Mouse (Mus musculus): ENCODE measurements at regions not wholly inside any gene's neighbourhood (a gene's known extent, or its start where the extent isn't known, plus 50 kb on each side); places are given as distances from the start of the nearest gene placed in this dataset.

DNA sequence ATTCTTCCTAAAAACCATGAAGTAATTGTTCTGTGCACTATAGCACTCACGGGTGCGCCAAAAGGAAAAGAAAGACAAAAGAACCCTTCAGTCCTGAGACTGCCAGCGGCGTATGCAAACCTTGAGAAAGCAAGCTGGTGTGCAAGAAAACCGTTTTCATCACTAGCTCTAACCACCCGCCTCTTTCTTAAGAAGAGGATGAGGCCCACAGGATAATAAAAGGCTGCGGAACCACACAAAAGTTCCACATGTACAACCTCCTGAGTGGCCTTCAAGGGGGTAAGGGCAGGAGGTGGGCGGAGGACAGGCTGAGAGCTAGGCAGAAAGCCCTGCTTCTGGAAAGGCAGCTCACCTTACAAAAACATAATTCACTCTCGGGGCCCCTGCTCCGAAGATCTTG is 413.4 kb upstream of the Atp11b start:
- 10% methylated on average over 10 of the region's 10 CpGs for WGBS
- Histone ChIP-seq H3K27me3 (ENCODE audit: control insufficient read depth, insufficient read depth, low read length) (no peaks in the 10 kb centered on the region), H3K4me3 (ENCODE audit: control insufficient read depth, insufficient read depth, low read length) (no peak overlapping the region), H3K4me1 (replicated peaks; ENCODE audit: control insufficient read depth, insufficient read depth, low read length) (no peaks in the 10 kb centered on the region), H3K36me3 (ENCODE audit: control insufficient read depth, insufficient read depth, low read length) (no peaks in the 10 kb centered on the region), H3K27ac (ENCODE audit: control insufficient read depth, insufficient read depth, low read length) (no peak overlapping the region)
- DNase-seq: no peak
- TF ChIP-seq CTCF (IDR thresholded peaks at IDR 0.05; ENCODE audit: borderline replicate concordance, control insufficient read depth, extremely low read depth, insufficient read depth, low read length, poor library complexity) (no peak), POLR2A (IDR thresholded peaks at IDR 0.05; ENCODE audit: control insufficient read depth, extremely low read depth, insufficient read depth, low read length, poor library complexity) (no peak)

DNA sequence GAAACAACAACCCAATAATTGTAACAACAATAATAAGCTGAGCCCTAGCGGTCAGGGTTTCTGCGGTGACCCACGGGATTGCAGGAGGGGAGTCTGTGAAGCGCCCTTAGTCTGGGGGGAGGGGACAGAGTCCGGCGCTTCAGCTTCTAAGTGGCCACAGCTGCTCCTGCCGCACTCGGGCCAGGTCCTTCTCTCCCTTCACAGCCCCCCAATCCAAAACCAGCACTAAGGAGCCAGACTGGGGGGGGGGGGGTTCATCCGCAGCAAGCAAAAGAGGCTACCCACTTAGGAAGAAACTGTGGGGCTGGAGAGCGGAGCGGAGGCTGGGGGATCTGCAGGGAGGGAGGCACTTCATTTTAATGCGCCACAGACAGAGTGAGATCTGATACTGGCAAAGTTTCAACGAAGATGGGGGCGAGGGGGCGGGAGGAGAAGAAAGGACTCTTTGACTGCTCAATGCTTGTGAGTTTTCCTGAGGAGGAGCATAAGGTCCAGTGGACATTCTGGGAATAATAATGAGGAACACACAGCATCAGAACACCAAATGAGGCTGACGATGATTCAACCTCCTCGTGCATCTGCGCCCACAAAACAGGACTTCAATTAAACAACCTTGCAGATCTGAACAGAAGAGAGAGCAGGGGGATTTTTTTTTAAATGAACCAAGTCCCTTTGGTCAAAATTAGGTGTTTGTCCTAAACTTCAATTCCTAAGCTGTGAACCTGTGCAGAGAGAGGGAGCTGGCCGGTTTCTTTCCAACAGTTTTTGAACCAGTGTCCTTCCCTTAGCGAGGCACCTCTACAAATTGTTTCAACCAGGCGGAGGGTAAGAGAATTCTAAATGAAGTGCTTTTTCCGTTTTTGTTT is 412.7 kb upstream of the Atp11b start:
- WGBS: 9% methylated on average over 22 of the region's 22 CpGs
- Histone ChIP-seq H3K4me1 (replicated peaks; ENCODE audit: control insufficient read depth, insufficient read depth, low read length) (no peaks in the 10 kb centered on the region), H3K36me3 (ENCODE audit: control insufficient read depth, insufficient read depth, low read length) (no peaks in the 10 kb centered on the region), H3K4me3 (ENCODE audit: control insufficient read depth, insufficient read depth, low read length) (no peak overlapping the region), H3K27ac (ENCODE audit: control insufficient read depth, insufficient read depth, low read length) (no peak overlapping the region), H3K27me3 (ENCODE audit: control insufficient read depth, insufficient read depth, low read length) (no peaks in the 10 kb centered on the region)
- no peak for DNase-seq
- no peak for TF ChIP-seq POLR2A (IDR thresholded peaks at IDR 0.05; ENCODE audit: control insufficient read depth, extremely low read depth, insufficient read depth, low read length, poor library complexity)
- no peak for TF ChIP-seq CTCF (IDR thresholded peaks at IDR 0.05; ENCODE audit: borderline replicate concordance, control insufficient read depth, extremely low read depth, insufficient read depth, low read length, poor library complexity)

DNA sequence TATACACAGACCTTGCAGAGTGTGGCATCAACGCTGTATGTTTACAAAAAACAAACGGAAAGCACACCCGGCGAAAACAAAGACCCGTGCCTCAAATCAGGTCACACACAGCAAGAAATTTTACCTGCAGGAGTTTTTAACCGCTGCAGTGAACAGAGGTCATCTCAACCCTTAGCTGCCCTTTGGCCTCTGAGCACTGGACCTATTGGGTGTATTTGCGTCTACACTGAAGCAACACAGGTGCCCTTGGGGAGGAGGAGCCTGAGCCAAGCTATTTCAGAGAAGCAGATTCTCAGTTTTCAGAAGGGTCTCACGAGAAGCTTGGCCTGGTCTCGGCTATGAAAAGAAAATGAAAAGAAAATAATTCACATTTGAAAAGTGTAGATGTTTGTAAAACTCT is 412.1 kb upstream of the Atp11b start:
- H3K4me1 ChIP-seq (replicated peaks; ENCODE audit: control insufficient read depth, insufficient read depth, low read length): no peaks in the 10 kb centered on the region

DNA sequence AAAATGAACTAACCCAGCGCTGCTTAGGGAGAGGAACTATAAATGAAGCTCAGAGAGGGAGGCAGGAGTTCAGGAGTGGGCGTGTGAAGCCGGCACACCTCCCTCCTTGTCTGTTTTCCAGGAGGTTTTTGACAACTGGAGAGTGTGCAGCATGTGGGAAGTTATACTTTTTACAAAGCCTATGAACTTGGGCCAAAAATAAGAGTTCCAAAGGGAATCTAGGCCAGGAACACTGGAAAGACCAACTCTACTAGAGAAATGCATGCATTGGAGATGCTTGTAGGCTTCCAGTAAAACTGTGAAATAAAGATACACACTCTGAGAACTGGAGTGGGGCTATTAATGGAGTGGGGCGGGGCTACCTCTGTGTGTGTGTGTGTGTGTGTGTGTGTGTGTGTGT is 411.3 kb upstream of the Atp11b start:
- no peaks in the 10 kb centered on the region for H3K36me3 ChIP-seq (ENCODE audit: control insufficient read depth, insufficient read depth, low read length)
- no peak overlapping the region for H3K27ac ChIP-seq (ENCODE audit: control insufficient read depth, insufficient read depth, low read length)
- TF ChIP-seq POLR2A (IDR thresholded peaks at IDR 0.05; ENCODE audit: control insufficient read depth, extremely low read depth, insufficient read depth, low read length, poor library complexity) (no peak), CTCF (IDR thresholded peaks at IDR 0.05; ENCODE audit: borderline replicate concordance, control insufficient read depth, extremely low read depth, insufficient read depth, low read length, poor library complexity) (no peak)
- no peak for DNase-seq
- no peaks in the 10 kb centered on the region for H3K4me1 ChIP-seq (replicated peaks; ENCODE audit: control insufficient read depth, insufficient read depth, low read length)
- WGBS: 63% methylated on average over 4 of the region's 4 CpGs
- no peak overlapping the region for H3K4me3 ChIP-seq (ENCODE audit: control insufficient read depth, insufficient read depth, low read length)
- H3K27me3 ChIP-seq (ENCODE audit: control insufficient read depth, insufficient read depth, low read length): no peaks in the 10 kb centered on the region

More for the DNA sequence above, 412.1 kb upstream of the Atp11b start:
- Histone ChIP-seq H3K27me3 (ENCODE audit: control insufficient read depth, insufficient read depth, low read length) (no peaks in the 10 kb centered on the region), H3K4me3 (ENCODE audit: control insufficient read depth, insufficient read depth, low read length) (no peak overlapping the region), H3K36me3 (ENCODE audit: control insufficient read depth, insufficient read depth, low read length) (no peaks in the 10 kb centered on the region), H3K27ac (ENCODE audit: control insufficient read depth, insufficient read depth, low read length) (no peak overlapping the region)
- TF ChIP-seq POLR2A (IDR thresholded peaks at IDR 0.05; ENCODE audit: control insufficient read depth, extremely low read depth, insufficient read depth, low read length, poor library complexity) (no peak), CTCF (IDR thresholded peaks at IDR 0.05; ENCODE audit: borderline replicate concordance, control insufficient read depth, extremely low read depth, insufficient read depth, low read length, poor library complexity) (no peak)
- no peak for DNase-seq
- 23% methylated on average over 9 of the region's 9 CpGs for WGBS

DNA sequence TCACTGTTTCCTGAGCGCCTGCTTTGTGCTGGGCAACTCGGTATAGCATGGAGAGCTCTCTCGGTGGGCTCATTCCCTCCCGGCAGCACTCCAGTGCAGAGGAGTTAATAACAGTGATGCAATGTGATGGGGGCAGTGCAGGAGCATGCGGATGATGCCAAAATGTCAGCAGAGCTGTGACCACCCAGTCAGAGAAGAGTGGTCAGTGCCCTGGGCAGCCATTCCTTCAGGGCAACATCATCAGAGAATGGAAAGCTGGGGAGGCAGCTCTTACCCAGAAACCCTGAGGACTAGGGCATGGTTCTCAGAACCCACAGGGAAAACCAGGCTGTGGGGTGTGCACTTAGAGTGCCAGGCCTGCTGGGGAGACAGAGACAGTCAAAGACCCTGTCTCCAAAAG is 410.0 kb upstream of the Atp11b start:
- TF ChIP-seq POLR2A (IDR thresholded peaks at IDR 0.05; ENCODE audit: control insufficient read depth, extremely low read depth, insufficient read depth, low read length, poor library complexity) (no peak), CTCF (IDR thresholded peaks at IDR 0.05; ENCODE audit: borderline replicate concordance, control insufficient read depth, extremely low read depth, insufficient read depth, low read length, poor library complexity) (no peak)
- H3K27ac ChIP-seq (ENCODE audit: control insufficient read depth, insufficient read depth, low read length): no peak overlapping the region
- 82% methylated on average over 5 of the region's 5 CpGs for WGBS
- no peaks in the 10 kb centered on the region for H3K36me3 ChIP-seq (ENCODE audit: control insufficient read depth, insufficient read depth, low read length)
- H3K4me1 ChIP-seq (replicated peaks; ENCODE audit: control insufficient read depth, insufficient read depth, low read length): no peaks in the 10 kb centered on the region
- H3K4me3 ChIP-seq (ENCODE audit: control insufficient read depth, insufficient read depth, low read length): no peak overlapping the region
- no peaks in the 10 kb centered on the region for H3K27me3 ChIP-seq (ENCODE audit: control insufficient read depth, insufficient read depth, low read length)
- no peak for DNase-seq

DNA sequence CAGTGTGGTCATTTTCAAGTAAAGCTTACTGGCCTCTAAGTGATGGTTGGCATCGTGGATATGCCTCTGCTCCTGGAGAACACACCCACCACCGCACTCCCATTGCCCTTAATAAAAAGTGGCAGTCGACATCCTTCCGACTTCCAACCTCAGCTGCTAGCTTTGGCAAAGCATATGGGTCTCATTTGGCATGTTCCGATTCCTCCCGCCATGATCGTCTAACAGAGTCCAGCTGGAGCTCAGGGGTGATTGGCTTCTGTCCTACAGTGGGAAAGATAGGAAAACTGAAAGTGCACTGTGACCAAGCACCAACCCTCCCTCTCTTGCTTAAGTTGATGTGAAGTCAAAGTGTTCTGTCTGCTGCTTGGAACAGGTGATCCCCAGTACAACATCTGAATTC is 404.8 kb upstream of the Atp11b start:
- Histone ChIP-seq H3K27ac (ENCODE audit: control insufficient read depth, insufficient read depth, low read length) (no peak overlapping the region), H3K27me3 (ENCODE audit: control insufficient read depth, insufficient read depth, low read length) (no peaks in the 10 kb centered on the region), H3K36me3 (ENCODE audit: control insufficient read depth, insufficient read depth, low read length) (no peaks in the 10 kb centered on the region), H3K4me1 (replicated peaks; ENCODE audit: control insufficient read depth, insufficient read depth, low read length) (no peaks in the 10 kb centered on the region), H3K4me3 (ENCODE audit: control insufficient read depth, insufficient read depth, low read length) (no peak overlapping the region)
- DNase-seq: no peak
- no peak for TF ChIP-seq CTCF (IDR thresholded peaks at IDR 0.05; ENCODE audit: borderline replicate concordance, control insufficient read depth, extremely low read depth, insufficient read depth, low read length, poor library complexity)
- TF ChIP-seq POLR2A (IDR thresholded peaks at IDR 0.05; ENCODE audit: control insufficient read depth, extremely low read depth, insufficient read depth, low read length, poor library complexity): no peak
- 88% methylated on average over 7 of the region's 7 CpGs for WGBS
